Mouse (Mus musculus) embryonic fibroblast, embryonic 13.5 days (primary cell): ENCODE results near the gene Dzip1l. TPM values are rescaled to one million over a fixed set of nuclear protein-coding genes. Genes with fewer than 3 reads are reported as not detected.

Experiments
- H3K27ac ChIP-seq: 2 replicates; pipeline ENCODE4 v1.5.1; 2012; ENCODE audit warnings: low read length, control low read depth, inconsistent platforms; ENCODE audit not compliant: insufficient read depth
- H3K4me1 ChIP-seq: 2 replicates; pipeline ENCODE4 v1.6.1; 2011; ENCODE audit warnings: low read length; ENCODE audit not compliant: control insufficient read depth, insufficient read depth
- H3K4me3 ChIP-seq: 2 replicates; pipeline ENCODE4 v1.5.1; 2011; ENCODE audit warnings: mild to moderate bottlenecking, control low read depth, low read length; ENCODE audit not compliant: insufficient read depth
- CTCF ChIP-seq: IDR thresholded peaks from 2 replicates; pipeline ENCODE4 v1.5.1; 2011; ENCODE audit warnings: mild to moderate bottlenecking, control low read depth, low read length, moderate library complexity, borderline replicate concordance; ENCODE audit not compliant: insufficient read depth
- POLR2A ChIP-seq: IDR thresholded peaks from 2 replicates; pipeline ENCODE4 v1.6.1; 2011; ENCODE audit warnings: low read depth, mild to moderate bottlenecking, control low read depth, low read length, moderate library complexity
- polyA plus RNA-seq: library from polyadenylated mRNA; stranded (reverse); fragments of >200 nt; gene quantifications from 2 replicates; pipeline ENCODE4 v1.2.4, GENCODE M21; 2011; ENCODE audit warnings: low read depth; ENCODE audit not compliant: missing spikeins, insufficient read length

Dzip1l gene
- polyA plus RNA-seq, 1 experiment, result 26.5 TPM

- no peak for TF ChIP-seq CTCF
- no peak for TF ChIP-seq POLR2A
- H3K4me1 ChIP-seq, result no peaks in the 10 kb centered on the region
Measured at GRCm38 (mm10) chr9:99681980-99682570, 52.8 kb downstream of the Dzip1l start.

DNA sequence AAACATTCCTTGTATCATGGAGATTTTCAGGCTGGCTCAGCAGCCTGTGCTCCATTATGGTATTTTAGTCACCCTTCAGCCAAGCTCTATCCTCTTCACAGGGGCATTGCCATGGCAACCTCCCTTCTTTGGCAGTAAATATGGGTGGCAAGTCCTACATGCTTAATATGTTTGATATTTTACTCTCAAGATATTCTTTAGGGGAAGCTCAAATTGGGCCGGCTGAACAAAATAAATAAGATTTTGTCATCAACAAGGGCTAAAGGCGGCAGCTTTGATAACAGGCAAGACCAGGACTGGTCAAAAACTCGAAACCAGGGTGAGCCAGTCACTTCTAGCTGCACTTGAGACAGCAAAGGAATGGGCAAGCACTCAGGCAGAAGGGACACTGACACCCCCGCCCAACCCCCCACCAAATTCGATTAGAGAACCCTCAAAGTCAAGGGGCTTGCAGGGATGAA lies 55.8 kb downstream of the Dzip1l start:
- TF ChIP-seq CTCF (no peak), POLR2A (no peak)
- no peak overlapping the region for H3K27ac ChIP-seq
- H3K4me3 ChIP-seq, result no peak overlapping the region
- H3K4me1 ChIP-seq, result no peaks in the 10 kb centered on the region

More at GRCm38 (mm10) chr9:99681980-99682570, 52.8 kb downstream of the Dzip1l start:
- Histone ChIP-seq H3K4me3 (no peak overlapping the region), H3K27ac (no peak overlapping the region)

DNA sequence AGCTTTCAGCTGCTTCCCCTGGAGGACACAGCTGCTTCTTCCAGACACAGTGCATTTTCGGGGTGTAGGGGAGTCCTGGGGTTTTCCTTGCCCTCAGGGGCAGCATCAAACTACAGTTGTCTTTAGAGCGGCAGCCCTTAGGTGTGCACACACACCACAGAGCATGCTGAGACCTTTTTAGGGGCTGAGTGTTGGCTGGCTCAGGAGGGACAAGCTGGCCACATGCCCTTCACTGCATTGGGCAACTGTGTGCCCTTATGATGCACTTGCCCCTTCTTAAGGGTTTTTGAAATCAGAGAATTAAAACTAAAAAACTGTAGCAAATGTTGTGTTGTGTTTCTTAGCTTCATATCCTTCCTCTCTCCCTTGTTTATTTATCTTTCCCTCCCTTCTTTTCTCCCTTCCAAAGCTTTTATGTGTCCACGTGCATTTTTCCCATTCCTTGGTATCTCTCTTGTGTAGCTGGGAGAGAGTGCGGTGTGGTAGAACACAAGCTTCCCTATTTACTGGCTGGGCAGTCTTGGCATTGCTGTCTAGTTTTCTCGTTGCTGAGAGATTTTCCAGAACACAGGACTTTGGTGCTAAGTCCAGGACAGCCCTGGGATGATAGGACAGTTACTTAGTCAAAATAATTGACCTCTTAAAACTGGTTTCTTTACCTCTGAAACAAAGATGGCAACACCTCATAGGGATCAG lies 56.4 kb downstream of the Dzip1l start:
- Histone ChIP-seq H3K27ac (no peak overlapping the region), H3K4me1 (no peaks in the 10 kb centered on the region), H3K4me3 (no peak overlapping the region)
- TF ChIP-seq CTCF (no peak), POLR2A (no peak)

DNA sequence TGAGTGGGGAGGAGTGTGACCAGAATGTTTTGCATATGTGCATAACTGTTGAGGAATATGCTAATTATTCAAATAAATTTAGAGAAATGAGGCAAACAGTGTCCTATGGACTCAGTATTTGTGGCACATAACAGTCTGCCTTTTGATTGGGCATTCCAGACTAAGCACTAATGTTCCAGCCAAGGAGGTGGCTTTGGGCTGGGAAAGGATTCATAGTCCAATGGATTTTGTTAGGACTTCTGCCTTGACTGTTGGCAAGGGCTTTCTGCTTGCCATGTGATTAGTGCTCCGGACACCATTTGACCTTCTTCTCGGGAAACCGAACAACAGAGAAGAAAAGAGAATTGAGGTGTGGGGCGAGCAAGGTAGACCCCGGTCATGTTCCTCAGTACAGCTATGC lies 60.5 kb downstream of the Dzip1l start:
- TF ChIP-seq POLR2A (no peak), CTCF (no peak)
- Histone ChIP-seq H3K4me1 (no peaks in the 10 kb centered on the region), H3K4me3 (no peak overlapping the region), H3K27ac (no peak overlapping the region)

DNA sequence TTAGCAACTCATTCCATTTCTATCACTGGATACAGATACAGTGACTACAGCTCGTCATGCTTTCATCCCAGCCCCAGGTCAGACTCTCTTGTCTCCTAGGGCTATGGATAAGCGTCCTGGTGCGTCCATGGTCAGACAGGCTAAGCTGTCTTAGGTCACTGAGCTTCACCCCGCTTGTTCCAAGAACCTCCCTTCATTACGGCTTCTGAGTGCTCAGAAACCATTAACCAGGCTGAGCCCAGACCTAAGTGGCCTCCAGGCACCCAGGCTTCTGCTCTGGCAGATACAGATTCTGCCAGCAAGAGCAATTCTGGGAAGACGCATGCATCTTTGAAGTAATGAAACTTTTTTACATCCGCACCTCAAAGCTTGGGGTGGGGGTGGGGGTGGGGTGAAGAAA lies 61.1 kb downstream of the Dzip1l start:
- TF ChIP-seq CTCF, result no peak
- TF ChIP-seq POLR2A, result no peak
- no peak overlapping the region for H3K4me3 ChIP-seq
- no peaks in the 10 kb centered on the region for H3K4me1 ChIP-seq
- H3K27ac ChIP-seq, result no peak overlapping the region

DNA sequence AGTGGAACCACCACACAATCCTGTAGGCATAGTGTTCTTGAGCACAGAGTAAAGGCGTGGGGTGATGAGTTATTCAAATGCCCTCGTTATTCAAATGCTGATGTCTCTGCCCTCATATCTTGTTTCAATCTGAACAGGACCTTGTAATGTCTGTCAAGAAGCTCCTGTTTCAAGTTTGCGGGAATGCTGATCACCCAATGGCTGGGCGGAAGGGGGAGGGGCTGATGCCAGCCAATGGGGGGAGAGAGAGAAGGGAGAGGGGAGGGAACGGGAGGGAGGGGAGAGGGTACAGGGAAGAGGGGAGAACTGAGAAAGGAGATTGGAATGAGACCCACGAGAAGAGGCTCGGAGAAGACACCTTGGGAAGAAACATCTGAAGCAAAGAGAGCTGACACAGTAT lies 65.7 kb downstream of the Dzip1l start:
- Histone ChIP-seq H3K4me3 (no peak overlapping the region), H3K27ac (no peak overlapping the region), H3K4me1 (peaks cover 3% of the 10 kb centered on the region; the same call in 1 of the 2 replicates)
- TF ChIP-seq CTCF (no peak), POLR2A (no peak)

- Histone ChIP-seq H3K4me3 (no peak overlapping the region), H3K4me1 (peaks cover 13% of the 10 kb centered on the region; the same call in 1 of the 2 replicates), H3K27ac (no peak overlapping the region)
- no peak for TF ChIP-seq POLR2A
- TF ChIP-seq CTCF, result no peak
Measured at GRCm38 (mm10) chr9:99699752-99700389, 70.6 kb downstream of the Dzip1l start.

GRCm38 (mm10) chr9:99701187-99701586 lies 71.9 kb downstream of the Dzip1l start:
- peaks cover 13% of the 10 kb centered on the region; the same call in 1 of the 2 replicates for H3K4me1 ChIP-seq
- H3K27ac ChIP-seq, result peak overlapping the region; percentile 52; the same call in 1 of the 2 replicates
- H3K4me3 ChIP-seq, result no peak overlapping the region
- TF ChIP-seq POLR2A (no peak), CTCF (no peak)

- no peak overlapping the region for H3K4me3 ChIP-seq
- H3K4me1 ChIP-seq, result peaks cover 13% of the 10 kb centered on the region; the same call in 1 of the 2 replicates
- H3K27ac ChIP-seq, result no peak overlapping the region
- no peak for TF ChIP-seq POLR2A
- TF ChIP-seq CTCF, result no peak
Measured at GRCm38 (mm10) chr9:99702215-99702614, 72.9 kb downstream of the Dzip1l start.

GRCm38 (mm10) chr9:99703711-99704110 lies 74.4 kb downstream of the Dzip1l start:
- no peak for TF ChIP-seq POLR2A
- TF ChIP-seq CTCF, result no peak
- Histone ChIP-seq H3K4me1 (peaks cover 13% of the 10 kb centered on the region; the same call in 1 of the 2 replicates), H3K27ac (no peak overlapping the region), H3K4me3 (no peak overlapping the region)
